Mouse (Mus musculus) embryo, embryonic 11.5 days (tissue): ENCODE measurements around the gene Fscn2.
A peak's percentile ranks its signal among the peaks of the same experiment; 100 is the strongest.

Experiments used
- DNase-seq: peaks from one replicate; pipeline ENCODE4 v3.0.0-alpha.2; 2012; ENCODE audit warnings: low read depth, low spot score

Fscn2 gene

GRCm38 (mm10) chr11:120360062-120360461 lies 1.3 kb upstream of the Fscn2 start:
- DNase-seq: no peak

DNA sequence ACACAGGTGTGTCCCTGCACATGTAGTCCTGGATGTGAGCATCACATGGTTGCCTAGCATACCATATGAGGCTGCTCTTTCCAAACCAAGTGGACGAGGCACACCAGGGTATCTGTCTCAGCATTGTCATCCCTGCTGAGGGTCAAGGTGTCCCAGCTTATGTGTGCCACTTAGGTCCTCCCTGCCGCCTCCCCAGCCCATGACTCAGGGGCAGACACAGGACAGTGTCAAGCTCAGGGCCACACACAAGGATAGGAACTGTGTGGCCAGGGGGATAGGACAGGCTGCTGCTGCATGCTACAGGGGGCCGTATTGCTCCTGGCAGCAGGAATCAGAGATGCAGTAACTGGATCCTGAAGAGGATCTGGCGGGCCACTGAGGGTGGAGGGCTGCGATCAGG lies 579 bp upstream of the Fscn2 start:
- no peak for DNase-seq

DNA sequence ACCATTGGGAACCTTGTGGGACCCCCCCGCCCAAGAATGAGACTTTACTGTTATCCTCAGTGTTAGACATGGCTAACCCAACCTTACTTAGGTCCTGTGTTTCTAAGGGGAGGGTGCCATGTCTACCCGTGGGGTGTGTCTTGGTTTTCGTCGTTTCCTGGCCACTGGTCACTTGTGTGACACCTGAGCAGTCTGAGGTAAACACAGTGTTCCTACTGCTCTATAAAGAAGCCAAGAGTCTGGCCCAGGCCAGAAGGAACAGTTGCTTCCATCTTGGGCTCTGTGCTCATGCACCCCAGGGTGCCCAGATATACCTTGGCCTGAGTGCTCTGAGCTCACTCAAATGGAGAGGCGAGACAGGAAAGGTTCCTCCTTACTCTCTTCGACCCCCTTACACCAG lies 1.6 kb downstream of the Fscn2 start:
- no peak for DNase-seq

GRCm38 (mm10) chr11:120366443-120367027 lies 5.2 kb downstream of the Fscn2 start:
- no peak for DNase-seq

DNA sequence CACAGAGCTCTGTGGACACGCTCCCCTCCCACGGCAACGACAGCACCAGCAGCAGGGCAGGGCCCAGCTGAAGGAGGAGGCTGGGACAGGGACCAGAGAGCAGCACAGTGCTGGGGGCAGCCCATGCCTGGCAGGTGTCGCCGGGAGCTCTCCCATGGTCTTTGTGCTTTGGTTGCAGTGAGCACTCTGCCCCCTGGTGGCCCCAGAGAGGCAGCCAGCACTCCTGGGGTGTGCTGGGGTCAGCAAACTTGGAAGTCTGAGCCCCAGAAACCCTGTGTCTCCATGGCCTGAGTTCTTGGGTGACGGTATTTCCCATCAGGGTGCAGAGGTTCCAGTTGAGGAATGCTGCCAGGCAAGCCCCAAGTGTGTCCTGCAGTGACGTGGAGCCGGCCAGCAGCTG lies 8.3 kb downstream of the Fscn2 start:
- DNase-seq: no peak

GRCm38 (mm10) chr11:120373025-120373424 lies 11.7 kb downstream of the Fscn2 start:
- DNase-seq: no peak

GRCm38 (mm10) chr11:120373820-120374586 lies 12.7 kb downstream of the Fscn2 start:
- DNase-seq: no peak

DNA sequence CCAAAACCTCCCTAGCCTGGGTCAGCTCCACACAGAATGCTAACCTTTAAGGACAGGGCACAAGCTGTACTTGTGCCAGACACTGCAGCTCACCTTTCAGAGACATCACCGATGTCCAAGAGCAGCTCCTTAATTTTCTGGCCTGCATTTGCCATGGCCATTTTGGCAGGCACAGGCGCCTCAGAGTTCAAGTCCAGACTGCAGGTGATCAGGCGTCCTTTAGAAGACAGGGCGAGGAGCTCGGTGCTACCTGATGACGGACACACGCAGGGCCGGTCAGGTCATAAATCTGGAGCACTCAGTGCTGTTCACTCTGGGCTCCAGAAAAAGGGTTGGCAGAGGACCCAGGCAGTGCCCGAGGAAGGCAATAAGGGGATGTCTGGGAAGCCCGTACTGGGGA lies 14.0 kb downstream of the Fscn2 start:
- no peak for DNase-seq

DNA sequence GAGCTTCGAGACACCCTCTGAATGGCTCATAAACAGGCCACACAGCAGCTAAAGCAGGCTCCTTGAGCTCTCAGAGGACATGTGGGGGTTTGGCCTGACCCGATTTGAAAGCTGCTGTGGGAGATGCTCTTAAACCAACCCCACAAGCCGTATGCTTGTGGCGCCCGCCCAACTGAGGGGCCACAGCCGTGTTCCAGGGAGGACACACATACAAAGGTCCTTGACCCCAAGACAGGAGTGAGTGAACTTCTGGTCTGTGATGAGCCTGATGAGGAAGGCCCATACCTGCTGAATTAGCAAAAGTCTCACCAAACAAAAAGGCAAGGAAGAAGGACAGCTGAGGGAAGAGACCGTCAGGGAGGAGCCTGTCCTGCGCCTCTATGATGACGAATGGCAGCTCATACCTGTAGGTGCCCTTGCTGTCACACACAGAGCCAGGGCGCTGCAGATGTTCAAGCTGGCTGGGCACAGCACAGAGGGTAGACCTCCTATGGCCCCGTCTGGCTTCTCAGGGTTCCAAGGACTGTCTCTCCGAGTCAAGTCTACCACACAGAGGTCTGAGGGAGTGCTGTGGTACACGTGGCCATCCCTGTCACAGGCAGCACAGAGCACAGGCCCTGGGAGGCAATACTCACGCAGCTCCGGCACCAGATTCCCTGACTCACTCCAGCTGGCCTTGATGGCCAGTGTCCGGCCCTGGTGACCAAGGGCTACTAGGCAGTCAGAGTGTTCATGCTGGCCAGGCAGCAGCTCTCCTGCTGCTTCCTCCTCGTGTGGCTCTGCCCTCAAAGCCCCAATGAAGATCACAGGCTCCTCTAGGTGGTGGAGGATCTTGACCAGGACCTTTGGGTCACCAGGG lies 15.2 kb downstream of the Fscn2 start:
- no peak for DNase-seq

DNA sequence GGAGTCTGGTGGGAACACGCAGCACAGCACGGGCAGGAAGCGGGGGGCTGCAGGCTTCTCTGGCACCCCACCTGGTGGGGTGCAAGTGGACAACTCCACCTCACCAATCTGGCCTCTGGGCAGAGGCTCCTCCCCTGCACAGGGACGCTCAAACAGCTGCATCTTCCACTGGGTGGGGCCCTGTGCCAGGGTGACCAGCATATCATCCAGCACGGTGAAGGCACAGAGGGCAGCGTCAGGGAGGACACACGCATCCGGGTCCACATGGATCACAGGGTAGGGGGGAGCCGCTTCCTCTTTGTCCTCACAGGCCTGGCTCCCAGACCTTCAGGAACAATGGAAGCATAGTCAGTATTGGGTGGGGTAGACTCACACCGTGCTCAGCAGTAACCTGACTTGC lies 16.0 kb downstream of the Fscn2 start:
- no peak for DNase-seq

- no peak for DNase-seq
Measured at GRCm38 (mm10) chr11:120378031-120378610, 16.8 kb downstream of the Fscn2 start.

DNA sequence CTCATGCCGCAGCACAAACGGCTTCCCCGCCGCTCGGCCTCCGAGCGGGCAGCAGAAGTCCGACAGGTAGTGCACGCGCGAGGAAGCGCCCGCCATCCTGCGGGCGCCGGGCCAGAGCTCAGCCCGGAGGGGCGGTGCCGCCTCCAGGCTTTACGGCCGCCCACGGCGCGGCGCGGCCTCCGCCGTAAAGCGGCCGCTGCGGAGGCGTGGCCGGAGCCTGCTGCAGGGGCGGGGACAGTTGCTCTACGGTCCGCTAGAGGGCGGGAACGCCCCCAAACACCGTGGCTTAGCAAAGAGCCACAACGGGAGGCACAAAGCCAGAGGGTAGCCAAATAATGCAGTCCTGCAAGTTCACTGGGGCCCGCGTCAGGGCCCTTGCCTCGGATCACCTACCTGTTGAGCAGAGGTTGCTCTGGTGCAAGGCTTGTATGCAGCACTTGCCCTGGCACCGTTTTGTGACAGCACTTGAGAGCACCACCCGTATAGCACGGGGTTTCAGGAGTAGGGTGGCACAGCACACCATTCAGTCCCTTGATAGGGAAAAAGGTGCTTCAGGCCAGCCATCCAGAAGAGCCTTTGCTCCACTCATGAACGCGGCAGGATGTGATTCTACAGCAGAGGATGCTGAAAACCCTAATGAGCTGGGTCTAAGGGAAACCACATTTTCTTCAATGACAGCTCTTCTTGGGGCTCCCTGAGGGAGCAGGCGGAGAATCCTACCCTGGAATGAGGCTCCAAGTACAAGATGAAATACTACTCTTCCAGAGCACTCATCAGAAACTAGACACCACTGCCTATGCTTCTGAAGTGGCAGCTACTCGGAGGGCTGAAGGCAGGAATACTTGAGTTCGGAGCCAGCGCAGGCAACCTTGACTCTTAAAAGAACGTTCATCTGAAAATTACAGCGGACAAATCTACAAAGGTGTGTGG lies 17.5 kb downstream of the Fscn2 start, which contains the start of gene Faap100:
Faap100 (minus strand) TSS at position 154 of the 930 bp plus-strand sequence.
- DNase-seq: peak; percentile 88

DNA sequence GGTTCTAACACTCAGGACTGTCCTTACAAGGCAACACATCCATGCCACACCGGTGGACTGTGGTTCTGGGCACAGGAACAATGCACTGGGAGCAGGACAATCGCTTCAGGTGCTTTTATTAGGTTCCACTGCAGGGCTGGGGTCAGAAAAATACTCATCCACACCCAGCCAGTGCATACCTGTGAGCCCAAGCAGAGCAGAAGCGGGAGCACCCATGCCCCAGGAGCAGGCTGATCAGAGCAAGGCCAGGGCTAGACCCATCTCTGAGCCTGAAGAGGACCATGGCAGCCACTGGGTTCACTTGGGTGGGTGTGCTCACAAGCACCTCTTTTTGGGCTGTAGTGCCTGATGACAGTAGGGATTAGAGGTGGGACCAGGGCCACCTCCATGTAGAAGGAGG lies 18.9 kb downstream of the Fscn2 start:
- no peak for DNase-seq

DNA sequence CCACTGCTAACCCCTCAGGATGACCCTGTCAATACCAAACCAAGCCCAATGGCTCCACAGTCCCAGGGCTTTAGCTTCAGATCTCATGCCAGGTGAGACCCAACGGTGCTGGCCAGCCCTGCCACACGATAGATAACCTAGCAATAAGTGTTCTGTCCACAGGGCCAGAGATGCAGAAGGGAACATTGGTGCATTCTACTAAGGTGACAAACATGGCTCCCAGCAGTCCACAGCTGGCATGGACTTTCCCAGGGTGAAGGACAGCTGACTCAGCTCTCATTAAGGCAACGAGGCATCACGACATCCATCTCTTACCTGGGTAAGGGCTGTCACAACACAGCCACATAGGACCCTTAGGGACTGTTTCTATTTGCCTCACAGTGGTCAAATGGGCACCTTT lies 19.8 kb downstream of the Fscn2 start:
- no peak for DNase-seq

DNA sequence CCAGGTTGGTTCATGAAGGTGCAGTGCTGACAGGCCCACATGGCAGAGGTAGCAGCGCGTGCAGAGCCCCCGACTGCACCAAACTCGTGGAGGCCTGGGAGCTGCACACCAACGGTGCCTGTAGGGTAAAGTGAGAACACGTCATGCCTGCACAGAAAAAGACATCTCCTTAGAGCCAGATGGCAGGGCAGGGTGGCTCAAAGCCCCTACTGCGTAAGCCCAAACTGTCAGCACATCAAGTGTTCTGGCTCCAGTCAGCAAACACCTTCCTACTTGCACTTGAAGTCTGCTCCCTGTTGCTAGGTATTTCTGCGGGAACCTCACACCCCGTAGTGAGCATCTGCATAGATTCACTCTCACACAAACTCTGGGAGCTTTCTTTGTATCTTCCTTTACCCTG lies 21.2 kb downstream of the Fscn2 start:
- no peak for DNase-seq

- DNase-seq: no peak
Measured at GRCm38 (mm10) chr11:120386632-120387031, 25.3 kb downstream of the Fscn2 start.

- DNase-seq: no peak
Measured at GRCm38 (mm10) chr11:120387157-120387556, 25.8 kb downstream of the Fscn2 start.

- no peak for DNase-seq
Measured at GRCm38 (mm10) chr11:120388580-120388979, 27.2 kb downstream of the Fscn2 start.

- DNase-seq: no peak
Measured at GRCm38 (mm10) chr11:120395661-120396060, 34.3 kb downstream of the Fscn2 start.

DNA sequence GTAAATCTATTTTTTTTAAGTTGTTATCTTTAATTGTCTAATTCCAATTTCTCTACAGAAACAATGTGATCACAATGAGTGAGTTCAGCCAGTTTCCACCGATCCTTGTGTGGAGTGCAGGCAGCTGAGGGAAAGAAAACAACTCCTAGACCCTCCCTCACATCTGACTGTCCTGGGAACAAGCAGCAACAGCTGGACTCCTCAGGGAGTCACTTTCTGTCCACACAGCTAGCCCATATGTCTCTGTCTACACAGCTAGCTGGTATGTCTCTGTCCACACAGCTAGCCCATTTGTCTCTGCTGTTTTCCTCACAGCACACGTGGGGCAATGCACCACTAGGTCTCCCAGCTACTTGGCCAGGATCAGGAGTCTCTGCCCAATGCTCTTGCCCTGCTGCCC lies 36.3 kb downstream of the Fscn2 start:
- DNase-seq: no peak

DNA sequence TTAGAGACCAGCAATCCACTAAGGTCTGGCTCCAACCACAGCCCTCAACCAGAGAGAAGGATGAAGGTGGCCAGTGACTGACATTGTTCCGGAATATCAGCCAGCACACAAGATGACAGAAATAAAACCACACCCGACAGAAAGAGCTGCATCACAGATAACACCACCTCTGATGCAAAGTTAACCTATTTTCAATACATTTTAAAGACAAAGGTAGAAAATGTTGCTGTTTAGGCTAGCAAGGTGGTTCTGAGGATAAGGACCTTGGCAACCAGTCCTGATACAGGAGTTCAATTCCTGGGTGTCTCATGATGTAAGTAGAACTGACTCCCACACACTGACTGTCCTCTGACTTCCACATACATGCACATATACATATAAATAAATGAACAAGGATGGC lies 38.0 kb downstream of the Fscn2 start:
- no peak for DNase-seq
